Mouse (Mus musculus) embryonic facial prominence, embryonic 14.5 days (tissue): ENCODE data around the gene Chmp4b. TPM values are rescaled to one million over a fixed set of nuclear protein-coding genes. Genes with fewer than 3 reads are reported as not detected.

Experiments used
- ATAC-seq: fragments of 200-750 bp; cut with Nextera tagmentation; 2 replicates; pipeline ENCODE4 v1.8.0; 2017; ENCODE audit warnings: low read depth, moderate number of reproducible peaks, moderate TSS enrichment
- DNase-seq: peaks from one replicate; pipeline ENCODE4 v3.0.0-alpha.2; 2015; ENCODE audit warnings: low spot score
- H3K27ac ChIP-seq: fragments of 300-500 bp; sonication (generic); replicated peaks from 2 replicates; pipeline ENCODE4 v1.5.1; 2014; ENCODE audit warnings: low read depth, mild to moderate bottlenecking, low read length, moderate library complexity
- H3K27me3 ChIP-seq: fragments of 300-500 bp; sonication (generic); replicated peaks from 2 replicates; pipeline ENCODE4 v1.6.1; 2014; ENCODE audit warnings: low read length; ENCODE audit not compliant: control insufficient read depth, insufficient read depth
- H3K36me3 ChIP-seq: fragments of 300-500 bp; sonication (generic); 2 replicates; pipeline ENCODE4 v1.6.1; 2014; ENCODE audit warnings: low read length, mixed read lengths; ENCODE audit not compliant: control insufficient read depth, insufficient read depth
- H3K4me1 ChIP-seq: fragments of 300-500 bp; sonication (generic); 2 replicates; pipeline ENCODE4 v1.6.1; 2014; ENCODE audit warnings: antibody characterized with exemption, low read length; ENCODE audit not compliant: control insufficient read depth, insufficient read depth
- H3K4me2 ChIP-seq: fragments of 300-500 bp; sonication (generic); 2 replicates; pipeline ENCODE4 v1.6.1; 2014; ENCODE audit warnings: low read depth, mild to moderate bottlenecking, low read length, moderate library complexity, mixed read lengths
- H3K4me3 ChIP-seq: fragments of 300-500 bp; sonication (generic); 2 replicates; pipeline ENCODE4 v1.5.1; 2014; ENCODE audit warnings: low read depth, mild to moderate bottlenecking, low read length
- H3K9ac ChIP-seq: fragments of 300-500 bp; sonication (generic); 2 replicates; pipeline ENCODE4 v1.6.1; 2014; ENCODE audit warnings: low read depth, mild to moderate bottlenecking, low read length, moderate library complexity, mixed read lengths
- H3K9me3 ChIP-seq: fragments of 300-500 bp; sonication (generic); 2 replicates; pipeline ENCODE4 v1.6.1; 2016; ENCODE audit warnings: low read length; ENCODE audit not compliant: control insufficient read depth
- WGBS: fragments of 180-500 bp; shearing (Covaris S2); extraction: QIAGEN DNeasy Blood & Tissue Kit; methylation state at CpG from one replicate; pipeline ENCODE4 v1.1.7; 2014; 5-methylcytosine and 5-hydroxymethylcytosine counted together
- polyA plus RNA-seq: library from polyadenylated mRNA; unstranded; fragments of >200 nt; fragmentation: Nextera tagmentation; extraction: Ambion mirVana; gene quantifications from 2 replicates; pipeline ENCODE4 v1.2.1, GENCODE M21; 2014

The Chmp4b gene
- polyA plus RNA-seq, 1 experiment from 2014 or later: 21.9 TPM

GRCm38 (mm10) chr2:154633876-154634644 lies 17.4 kb upstream of the Chmp4b start:
- H3K9ac ChIP-seq: no peak overlapping the region
- H3K36me3 ChIP-seq: peaks cover 47% of the 10 kb centered on the region
- ATAC-seq (no peak), DNase-seq (no peak)
- no peaks in the 10 kb centered on the region for H3K4me1 ChIP-seq
- H3K4me3 ChIP-seq: no peak overlapping the region
- H3K27me3 ChIP-seq: no peaks in the 10 kb centered on the region
- H3K9me3 ChIP-seq: peaks cover 5% of the 10 kb centered on the region; the same call in 1 of the 2 replicates
- H3K27ac ChIP-seq: no peak overlapping the region
- no peak overlapping the region for H3K4me2 ChIP-seq
- WGBS: 90% methylated on average over 9 of the region's 9 CpGs

GRCm38 (mm10) chr2:154635826-154636225 lies 15.7 kb upstream of the Chmp4b start:
- peaks cover 5% of the 10 kb centered on the region; the same call in 1 of the 2 replicates for H3K9me3 ChIP-seq
- peaks cover 40% of the 10 kb centered on the region for H3K36me3 ChIP-seq
- ATAC-seq: no peak
- WGBS: 94% methylated on average over 2 of the region's 2 CpGs
- no peak overlapping the region for H3K4me3 ChIP-seq
- no peak overlapping the region for H3K4me2 ChIP-seq
- no peak overlapping the region for H3K9ac ChIP-seq
- no peak for DNase-seq
- no peaks in the 10 kb centered on the region for H3K4me1 ChIP-seq
- no peak overlapping the region for H3K27ac ChIP-seq
- H3K27me3 ChIP-seq: no peaks in the 10 kb centered on the region

GRCm38 (mm10) chr2:154638521-154638920 lies 13.0 kb upstream of the Chmp4b start:
- no peak for DNase-seq
- ATAC-seq: no peak
- H3K9ac ChIP-seq: no peak overlapping the region
- H3K36me3 ChIP-seq: peaks cover 48% of the 10 kb centered on the region
- H3K27me3 ChIP-seq: no peaks in the 10 kb centered on the region
- no peak overlapping the region for H3K27ac ChIP-seq
- no peak overlapping the region for H3K4me3 ChIP-seq
- H3K4me1 ChIP-seq: no peaks in the 10 kb centered on the region
- H3K9me3 ChIP-seq: peaks cover 5% of the 10 kb centered on the region; the same call in 1 of the 2 replicates
- WGBS: 91% methylated on average over 3 of the region's 3 CpGs
- H3K4me2 ChIP-seq: no peak overlapping the region

- Histone ChIP-seq H3K9me3 (peaks cover 5% of the 10 kb centered on the region; the same call in 1 of the 2 replicates), H3K27ac (no peak overlapping the region), H3K36me3 (peaks cover 51% of the 10 kb centered on the region), H3K4me2 (no peak overlapping the region), H3K27me3 (no peaks in the 10 kb centered on the region), H3K4me1 (no peaks in the 10 kb centered on the region), H3K9ac (no peak overlapping the region), H3K4me3 (no peak overlapping the region)
- 83% methylated on average over 4 of the region's 4 CpGs for WGBS
- peak; percentile 38; the same call in 1 of the 2 replicates for ATAC-seq
- DNase-seq: peak; percentile 36
Measured at GRCm38 (mm10) chr2:154639115-154639514, 12.4 kb upstream of the Chmp4b start.

GRCm38 (mm10) chr2:154641176-154641575 lies 10.3 kb upstream of the Chmp4b start:
- Histone ChIP-seq H3K27ac (no peak overlapping the region), H3K9ac (no peak overlapping the region), H3K36me3 (peaks cover 51% of the 10 kb centered on the region), H3K27me3 (no peaks in the 10 kb centered on the region), H3K4me1 (no peaks in the 10 kb centered on the region), H3K4me3 (no peak overlapping the region), H3K4me2 (no peak overlapping the region), H3K9me3 (peaks cover 5% of the 10 kb centered on the region; the same call in 1 of the 2 replicates)
- DNase-seq (no peak), ATAC-seq (no peak)
- 61% methylated on average over 8 of the region's 8 CpGs for WGBS

- H3K36me3 ChIP-seq: peaks cover 52% of the 10 kb centered on the region
- H3K4me2 ChIP-seq: no peak overlapping the region
- ATAC-seq: no peak
Measured at GRCm38 (mm10) chr2:154642005-154642459, 9.5 kb upstream of the Chmp4b start.

GRCm38 (mm10) chr2:154642712-154643385 lies 8.7 kb upstream of the Chmp4b start:
- DNase-seq (no peak), ATAC-seq (no peak)
- H3K36me3 ChIP-seq: peaks cover 44% of the 10 kb centered on the region
- no peaks in the 10 kb centered on the region for H3K27me3 ChIP-seq
- H3K4me1 ChIP-seq: no peaks in the 10 kb centered on the region
- H3K9me3 ChIP-seq: peaks cover 5% of the 10 kb centered on the region; the same call in 1 of the 2 replicates
- 84% methylated on average over 6 of the region's 6 CpGs for WGBS
- no peak overlapping the region for H3K4me3 ChIP-seq
- no peak overlapping the region for H3K9ac ChIP-seq
- H3K27ac ChIP-seq: no peak overlapping the region
- H3K4me2 ChIP-seq: no peak overlapping the region

More at GRCm38 (mm10) chr2:154642005-154642459, 9.5 kb upstream of the Chmp4b start:
- H3K27me3 ChIP-seq: no peaks in the 10 kb centered on the region
- H3K4me3 ChIP-seq: no peak overlapping the region
- H3K4me1 ChIP-seq: no peaks in the 10 kb centered on the region
- WGBS: 91% methylated on average over 9 of the region's 9 CpGs
- peaks cover 5% of the 10 kb centered on the region; the same call in 1 of the 2 replicates for H3K9me3 ChIP-seq
- DNase-seq: no peak
- no peak overlapping the region for H3K27ac ChIP-seq
- no peak overlapping the region for H3K9ac ChIP-seq

- no peak overlapping the region for H3K27ac ChIP-seq
- H3K27me3 ChIP-seq: no peaks in the 10 kb centered on the region
- H3K9me3 ChIP-seq: no peaks in the 10 kb centered on the region
- no peak overlapping the region for H3K9ac ChIP-seq
- DNase-seq (no peak), ATAC-seq (no peak)
- WGBS: 79% methylated on average over 5 of the region's 5 CpGs
- no peak overlapping the region for H3K4me3 ChIP-seq
- peaks cover 23% of the 10 kb centered on the region; the same call in 1 of the 2 replicates for H3K36me3 ChIP-seq
- H3K4me1 ChIP-seq: no peaks in the 10 kb centered on the region
- H3K4me2 ChIP-seq: no peak overlapping the region
Measured at GRCm38 (mm10) chr2:154646634-154647033, 4.9 kb upstream of the Chmp4b start.
